Mouse (Mus musculus): ENCODE results near the gene Commd3.

GRCm38 (mm10) chr2:18675681-18676456 lies 3.7 kb downstream of the Commd3 start:
- TF ChIP-seq CTCF (IDR thresholded peaks at IDR 0.05; ENCODE audit: borderline replicate concordance, insufficient read depth, low read length) = no peak
- no peak for TF ChIP-seq POLR2A (IDR thresholded peaks at IDR 0.05; ENCODE audit: low read depth, low read length)
